Mouse (Mus musculus) ES-Bruce4 (cell line): ENCODE results near the gene Sbf1.

ENCODE experiments used
- CTCF ChIP-seq: IDR thresholded peaks from one replicate; pipeline ENCODE4 v1.8.1; 2011; ENCODE audit warnings: low read depth, low read length
- POLR2A ChIP-seq: IDR thresholded peaks from one replicate; pipeline ENCODE4 v1.8.1; 2011; ENCODE audit warnings: low read length; ENCODE audit not compliant: insufficient read depth

DNA sequence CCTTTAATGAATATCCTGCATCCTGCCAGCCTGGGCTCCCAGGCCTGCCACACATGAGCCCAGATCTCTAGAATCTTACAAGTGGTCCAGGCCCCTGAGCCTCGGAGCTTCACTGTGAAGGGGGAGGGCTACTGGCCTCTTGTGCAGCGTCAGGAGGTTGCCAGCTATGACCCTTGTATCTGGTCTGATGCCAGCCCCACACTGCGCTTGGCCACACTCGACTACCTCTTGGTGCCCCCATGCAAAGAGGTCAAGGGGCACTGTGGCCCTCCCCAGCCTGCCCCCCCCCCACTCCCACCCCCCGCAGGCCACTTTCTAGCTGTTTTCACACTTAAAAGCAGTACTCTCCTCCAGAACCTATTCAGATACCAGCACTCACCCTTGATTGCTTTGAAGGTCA is 11.3 kb upstream of the Sbf1 start:
- TF ChIP-seq POLR2A (no peak), CTCF (no peak)
